Mouse (Mus musculus) ES-E14 (cell line): ENCODE measurements at regions not wholly inside any gene's neighbourhood (a gene's known extent, or its start where the extent isn't known, plus 50 kb on each side); places are given as distances from the start of the nearest gene placed in this dataset.

Experiments
- DNase-seq: peaks from one replicate; pipeline ENCODE4 v3.0.0-alpha.2; 2013; ENCODE audit warnings: low read depth, low spot score
- H3K27ac ChIP-seq: 2 replicates; pipeline ENCODE4 v1.5.1; 2012; ENCODE audit warnings: low read depth, mild to moderate bottlenecking, low read length, moderate library complexity, mixed read lengths; ENCODE audit not compliant: poor library complexity, insufficient read depth, severe bottlenecking
- H3K36me3 ChIP-seq: 2 replicates; pipeline ENCODE4 v1.6.1; 2012; ENCODE audit warnings: mild to moderate bottlenecking, low read length, moderate library complexity, mixed read lengths; ENCODE audit not compliant: control insufficient read depth, poor library complexity, insufficient read depth, severe bottlenecking
- H3K4me1 ChIP-seq, 2 experiments: fragments of 150-350 bp in 1 of 2; sonication (generic) in 1 of 2; 2 replicates each; pipeline ENCODE4 v1.6.1; 2012; ENCODE audit warnings: low read length in 2 of 2, mild to moderate bottlenecking in 1 of 2, mixed read lengths in 1 of 2; ENCODE audit not compliant: control insufficient read depth in 2 of 2, insufficient read depth in 2 of 2, poor library complexity in 1 of 2
- H3K4me3 ChIP-seq, 2 experiments: fragments of 150-350 bp in 1 of 2; sonication (generic) in 1 of 2; 2 replicates each; pipeline ENCODE4 v1.5.1; 2012; ENCODE audit warnings: low read length in 2 of 2, low read depth in 1 of 2, mild to moderate bottlenecking in 1 of 2, mixed read lengths in 1 of 2; ENCODE audit not compliant: insufficient read depth in 1 of 2, poor library complexity in 1 of 2, severe bottlenecking in 1 of 2
- H3K9ac ChIP-seq: 2 replicates; pipeline ENCODE4 v1.6.1; 2012; ENCODE audit warnings: low read depth, mild to moderate bottlenecking, low read length, mixed read lengths; ENCODE audit not compliant: poor library complexity, insufficient read depth, severe bottlenecking
- H3K9me3 ChIP-seq: fragments of 150-350 bp; sonication (generic); 2 replicates; pipeline ENCODE4 v1.6.1; 2012; ENCODE audit warnings: low read depth, mild to moderate bottlenecking, low read length; ENCODE audit not compliant: control insufficient read depth, insufficient read depth
- CHD2 ChIP-seq: IDR thresholded peaks from 2 replicates; pipeline ENCODE4 v1.6.1; 2014; ENCODE audit warnings: mild to moderate bottlenecking, low read depth, low read length, inconsistent platforms
- HCFC1 ChIP-seq: IDR thresholded peaks from 2 replicates; pipeline ENCODE4 v1.6.1; 2012; ENCODE audit warnings: low read length, inconsistent platforms, borderline replicate concordance; ENCODE audit not compliant: insufficient read depth
- MAFK ChIP-seq: IDR thresholded peaks from 2 replicates; pipeline ENCODE4 v1.6.1; 2014; ENCODE audit warnings: mild to moderate bottlenecking, low read depth, low read length, inconsistent platforms; ENCODE audit not compliant: insufficient read depth
- ZC3H11A ChIP-seq: IDR thresholded peaks from 2 replicates; pipeline ENCODE4 v1.6.1; 2012; ENCODE audit warnings: low read depth, mild to moderate bottlenecking, inconsistent platforms, low read length, borderline replicate concordance
- ZNF384 ChIP-seq: IDR thresholded peaks from 2 replicates; pipeline ENCODE4 v1.6.1; 2012; ENCODE audit warnings: low read depth, low read length, inconsistent platforms
- in situ Hi-C, 2 experiments: fragments of 600-800 bp; cut with MboI; formaldehyde crosslinking; loops; one replicate each; pipeline ENCODE4 v1.15.1; 2025; ENCODE audit warnings: low sequenced_read_pairs in 2 of 2, inconsistent platforms in 1 of 2; ENCODE audit not compliant: unreplicated experiment in 2 of 2

DNA sequence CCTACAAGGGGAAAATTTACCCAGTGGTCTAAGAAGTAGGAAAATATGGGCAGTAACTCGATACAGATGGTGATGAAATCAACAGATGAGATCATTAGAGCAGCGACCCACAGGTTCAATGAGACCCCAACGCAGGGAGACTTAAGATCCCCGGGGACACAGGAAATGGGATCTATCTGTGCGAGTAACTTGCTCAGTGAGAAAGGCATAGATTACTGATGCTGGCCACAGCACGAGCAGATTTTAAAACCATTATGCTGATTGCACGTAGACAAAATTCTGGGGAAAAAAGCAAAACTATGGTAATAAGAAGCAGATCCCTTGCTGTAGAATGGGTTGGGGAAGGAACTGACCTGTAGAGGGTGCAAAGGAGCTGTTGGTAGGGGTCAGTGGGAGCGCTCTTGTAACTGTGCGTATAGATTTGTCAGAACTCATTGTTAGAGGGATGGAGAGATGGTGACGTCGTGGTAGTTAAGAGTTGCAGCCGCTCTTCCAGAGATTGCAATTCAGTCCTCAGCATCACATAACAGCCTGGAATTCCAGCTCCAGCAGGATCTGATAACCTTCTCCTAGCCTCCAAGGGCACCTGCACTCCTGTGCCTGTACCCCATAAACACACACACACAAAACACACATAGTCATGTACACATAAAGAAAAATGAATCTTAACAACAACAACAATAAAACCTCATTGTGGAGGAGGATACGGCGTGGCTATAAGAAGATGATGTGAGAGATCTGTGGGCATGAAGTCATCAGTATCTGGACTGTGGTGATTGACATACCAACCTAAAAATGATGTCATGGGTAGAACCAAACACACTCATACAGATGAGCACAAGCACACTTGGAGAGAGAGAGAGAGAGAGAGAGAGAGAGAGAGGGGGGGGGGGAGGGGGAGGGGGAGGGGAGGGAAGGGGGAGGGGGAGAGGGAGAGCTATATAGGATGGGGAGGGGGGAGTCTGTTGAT, 67.7 kb upstream of the Aldh1b1 start:
- Histone ChIP-seq H3K4me1 (peaks cover 0 to 8% of the 10 kb centered on the region in 2 experiments; a peak in 1 of 4 replicates), H3K27ac (no peak overlapping the region), H3K36me3 (no peaks in the 10 kb centered on the region), H3K9me3 (no peaks in the 10 kb centered on the region), H3K4me3 (no peak overlapping the region), H3K9ac (no peak overlapping the region)
- TF ChIP-seq CHD2 = no peak
- TF ChIP-seq ZC3H11A = no peak
- TF ChIP-seq MAFK = no peak
- TF ChIP-seq HCFC1 = no peak
- TF ChIP-seq ZNF384 = no peak
- in situ Hi-C loops = no loop called here
- no peak for DNase-seq

DNA sequence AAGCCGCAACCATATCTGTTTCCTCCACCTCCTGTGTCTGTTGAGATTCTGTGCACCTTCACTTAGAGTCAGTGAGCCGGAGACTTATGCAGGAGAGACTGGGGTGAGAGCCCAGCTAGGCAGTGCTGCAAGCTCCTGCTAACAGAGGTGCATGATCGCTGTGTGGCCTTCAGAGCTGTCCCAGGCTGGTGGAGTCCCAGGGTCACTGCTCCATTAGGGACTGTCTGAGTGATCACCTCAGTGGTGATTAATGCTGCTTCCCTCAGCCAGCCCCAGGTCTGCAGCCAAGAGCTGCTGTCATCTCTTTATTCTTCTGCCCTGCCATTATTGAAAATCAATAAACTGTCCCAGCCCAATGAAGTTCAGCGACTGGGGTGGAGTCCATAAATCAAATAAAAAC, 69.0 kb upstream of the Aldh1b1 start:
- Histone ChIP-seq H3K36me3 (no peaks in the 10 kb centered on the region), H3K27ac (no peak overlapping the region), H3K4me1 (peaks cover 0 to 8% of the 10 kb centered on the region in 2 experiments; a peak in 1 of 4 replicates), H3K9ac (no peak overlapping the region), H3K4me3 (no peak overlapping the region), H3K9me3 (no peaks in the 10 kb centered on the region)
- in situ Hi-C loops = no loop called here
- no peak for DNase-seq
- TF ChIP-seq HCFC1 = no peak
- no peak for TF ChIP-seq ZNF384
- no peak for TF ChIP-seq CHD2
- TF ChIP-seq MAFK = no peak
- TF ChIP-seq ZC3H11A = no peak

DNA sequence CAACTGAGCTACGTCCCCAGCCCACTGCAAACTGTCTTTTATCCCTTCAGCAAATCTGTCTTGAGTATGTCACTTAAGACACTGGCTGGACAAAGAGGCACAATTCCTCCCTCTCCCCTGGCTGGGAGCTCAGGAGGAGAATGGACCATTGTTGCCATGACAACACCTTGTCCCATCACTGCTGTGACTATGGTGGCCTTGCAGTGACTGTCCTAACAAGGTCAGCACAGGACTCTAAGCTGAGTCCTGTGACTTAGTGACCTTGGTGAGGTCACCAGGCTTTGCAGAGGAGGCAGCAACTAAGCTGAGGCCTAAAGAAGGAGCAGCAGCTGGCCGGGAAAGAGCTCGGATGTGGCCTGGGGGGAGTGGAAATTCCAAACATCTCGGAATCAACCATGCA, 70.0 kb upstream of the Aldh1b1 start:
- in situ Hi-C loops = no loop called here
- no peak for DNase-seq
- Histone ChIP-seq H3K27ac (no peak overlapping the region), H3K9ac (no peak overlapping the region), H3K4me3 (no peak overlapping the region), H3K9me3 (no peaks in the 10 kb centered on the region), H3K4me1 (peaks cover 0 to 8% of the 10 kb centered on the region in 2 experiments; a peak in 1 of 4 replicates), H3K36me3 (no peaks in the 10 kb centered on the region)
- TF ChIP-seq ZC3H11A (no peak), ZNF384 (no peak), MAFK (no peak), CHD2 (no peak), HCFC1 (no peak)

DNA sequence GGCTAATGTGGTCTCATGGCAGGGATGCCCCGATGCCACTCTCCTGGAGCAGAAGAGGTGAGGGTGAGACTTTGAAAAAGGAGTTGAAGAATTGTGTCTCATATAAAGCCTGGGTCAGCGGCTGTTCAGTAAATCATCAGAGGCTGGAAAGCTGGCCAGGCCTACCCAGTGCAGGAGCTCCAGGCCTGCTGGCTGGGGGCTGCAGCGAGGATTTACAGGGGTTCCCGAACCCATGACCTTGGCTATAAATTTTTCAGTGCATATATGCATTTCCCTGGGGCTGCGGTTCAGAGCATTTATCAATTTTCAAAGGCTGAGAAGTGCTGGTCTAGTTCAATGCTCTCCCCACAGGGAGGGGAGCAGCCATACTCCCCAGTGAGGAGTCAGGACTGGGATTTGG, 70.9 kb upstream of the Aldh1b1 start:
- DNase-seq = no peak
- Histone ChIP-seq H3K36me3 (no peaks in the 10 kb centered on the region), H3K9me3 (no peaks in the 10 kb centered on the region), H3K4me3 (no peak overlapping the region), H3K9ac (no peak overlapping the region), H3K27ac (no peak overlapping the region), H3K4me1 (peaks cover 0 to 8% of the 10 kb centered on the region in 2 experiments; a peak in 1 of 4 replicates)
- no peak for TF ChIP-seq MAFK
- TF ChIP-seq HCFC1 = no peak
- TF ChIP-seq CHD2 = no peak
- TF ChIP-seq ZNF384 = no peak
- no peak for TF ChIP-seq ZC3H11A
- in situ Hi-C loops = no loop called here
